Mouse (Mus musculus): ENCODE measurements around the gene Pramel6. TPM values are rescaled to one million over a fixed set of nuclear protein-coding genes. Genes with fewer than 3 reads are reported as not detected.
"Not testable (repeated sequence)": the region's sequence is repeated elsewhere in the genome, so short reads cannot be mapped to it uniquely, and the experiment has no call there.

Pramel6 gene
- polyA plus RNA-seq (2014; fragmentation: Nextera tagmentation; extraction: Ambion mirVana): not detected in 2 replicates

DNA sequence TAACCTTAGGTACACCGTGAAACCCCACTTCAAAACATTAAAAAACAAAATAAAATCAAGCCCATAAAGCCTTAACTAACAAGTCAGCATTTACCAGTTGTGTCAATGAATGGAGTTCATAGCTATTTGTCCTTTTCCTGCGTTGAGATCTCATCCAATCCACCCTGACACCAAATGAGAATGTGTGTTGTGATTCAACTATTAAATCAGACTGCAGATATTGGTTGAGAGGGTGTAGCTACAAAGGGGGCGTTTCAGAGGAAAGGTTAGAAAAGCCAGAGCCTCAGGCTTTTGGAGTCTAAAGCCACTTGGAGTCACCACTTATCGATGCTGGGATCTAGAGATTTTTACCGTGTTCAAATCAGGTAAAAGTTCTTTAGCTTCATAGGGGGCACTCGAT, at the start of gene Pramel6:
Gene Pramel6, plus strand, starts transcription at position 301 of the 400 bp plus-strand sequence.
- ATAC-seq (replicated peaks; ENCODE audit: low FRiP score): no peak
- 91% methylated on average over 6 of the region's 6 CpGs for WGBS

DNA sequence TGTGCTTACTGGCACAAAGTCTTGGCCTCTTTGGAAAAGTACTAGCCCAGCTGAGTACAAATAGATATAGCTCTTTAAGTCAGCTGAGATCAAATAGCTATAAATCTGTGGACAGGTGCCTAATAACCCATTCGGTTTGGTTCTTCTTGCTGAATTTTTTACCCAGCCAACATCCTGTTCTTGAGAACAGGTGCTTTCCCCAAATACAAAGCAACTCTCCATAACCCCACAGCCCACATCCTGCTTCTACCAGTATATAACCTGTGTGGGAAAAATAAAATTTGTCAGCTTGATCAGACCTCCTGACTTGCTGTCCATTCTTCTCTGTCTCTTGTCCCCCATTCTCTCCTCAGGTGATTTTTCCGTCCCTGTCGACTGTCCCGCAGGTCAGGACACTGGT, 44.6 kb upstream of the Pramel6 start:
- H3K4me3 ChIP-seq (ENCODE audit: low read depth, low read length): no peak overlapping the region
- H3K36me3 ChIP-seq (ENCODE audit: control insufficient read depth, insufficient read depth, low read length): no peaks in the 10 kb centered on the region
- no peaks in the 10 kb centered on the region for H3K27me3 ChIP-seq (ENCODE audit: control insufficient read depth, insufficient read depth, low read length)
- no peak overlapping the region for H3K27ac ChIP-seq (ENCODE audit: low read depth, low read length)
- no peak overlapping the region for H3K9ac ChIP-seq (ENCODE audit: low read length)
- no peaks in the 10 kb centered on the region for H3K9me3 ChIP-seq (ENCODE audit: control insufficient read depth, low read length)
- WGBS: 95% methylated on average over 4 of the region's 4 CpGs
- no peak for ATAC-seq (replicated peaks; ENCODE audit: low FRiP score)
- DNase-seq (ENCODE audit: low spot score): no peak
- no peak overlapping the region for H3K4me2 ChIP-seq (ENCODE audit: low read depth, low read length, severe bottlenecking)
- no peaks in the 10 kb centered on the region for H3K4me1 ChIP-seq (replicated peaks; ENCODE audit: control insufficient read depth, insufficient read depth, low read length)

More for the DNA sequence above, at the start of gene Pramel6:
- Histone ChIP-seq H3K4me2 (ENCODE audit: low read depth, low read length, severe bottlenecking) (no peak within 1 kb of the TSS), H3K4me1 (replicated peaks; ENCODE audit: control insufficient read depth, insufficient read depth, low read length) (no peaks in the 10 kb centered on the region), H3K9me3 (ENCODE audit: control insufficient read depth, low read length) (no peaks in the 10 kb centered on the region), H3K9ac (ENCODE audit: low read length) (no peak within 1 kb of the TSS), H3K36me3 (ENCODE audit: control insufficient read depth, insufficient read depth, low read length) (no peaks in the 10 kb centered on the region), H3K27me3 (ENCODE audit: control insufficient read depth, insufficient read depth, low read length) (no peaks in the 10 kb centered on the region), H3K4me3 (ENCODE audit: low read depth, low read length) (no peak within 1 kb of the TSS), H3K27ac (ENCODE audit: low read depth, low read length) (no peak within 1 kb of the TSS)
- DNase-seq (ENCODE audit: low spot score): no peak

GRCm38 (mm10) chr2:87480207-87480606, 26.2 kb upstream of the Pramel6 start:
- Histone ChIP-seq H3K27ac (ENCODE audit: low read depth, low read length) (no peak overlapping the region), H3K36me3 (ENCODE audit: control insufficient read depth, insufficient read depth, low read length) (no peaks in the 10 kb centered on the region), H3K4me2 (ENCODE audit: low read depth, low read length, severe bottlenecking) (no peak overlapping the region), H3K9me3 (ENCODE audit: control insufficient read depth, low read length) (no peaks in the 10 kb centered on the region), H3K27me3 (ENCODE audit: control insufficient read depth, insufficient read depth, low read length) (no peaks in the 10 kb centered on the region), H3K4me1 (replicated peaks; ENCODE audit: control insufficient read depth, insufficient read depth, low read length) (no peaks in the 10 kb centered on the region), H3K4me3 (ENCODE audit: low read depth, low read length) (no peak overlapping the region), H3K9ac (ENCODE audit: low read length) (no peak overlapping the region)
- ATAC-seq (replicated peaks; ENCODE audit: low FRiP score) (no peak), DNase-seq (ENCODE audit: low spot score) (no peak)

DNA sequence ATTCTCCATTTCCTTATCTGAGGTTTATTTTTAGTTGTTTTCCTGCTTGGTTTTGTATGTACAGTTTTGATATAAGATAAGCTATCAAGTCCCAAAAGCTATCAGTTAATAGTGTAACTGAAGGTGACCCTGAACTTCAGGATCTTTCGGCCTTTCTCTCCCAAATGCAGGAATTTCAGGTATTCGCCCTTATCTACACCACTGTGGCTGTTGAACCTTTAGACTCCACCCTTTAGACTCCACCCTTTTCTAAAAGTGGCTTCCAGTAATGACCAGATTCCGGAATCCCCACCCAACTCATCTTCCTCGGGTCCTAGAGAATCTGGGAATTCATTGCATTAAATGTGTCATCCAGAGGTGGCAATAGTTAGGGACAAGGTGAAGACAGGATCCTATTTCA, 25.2 kb upstream of the Pramel6 start:
- Histone ChIP-seq H3K36me3 (ENCODE audit: control insufficient read depth, insufficient read depth, low read length) (no peaks in the 10 kb centered on the region), H3K27me3 (ENCODE audit: control insufficient read depth, insufficient read depth, low read length) (no peaks in the 10 kb centered on the region), H3K4me2 (ENCODE audit: low read depth, low read length, severe bottlenecking) (no peak overlapping the region), H3K9ac (ENCODE audit: low read length) (no peak overlapping the region), H3K27ac (ENCODE audit: low read depth, low read length) (no peak overlapping the region), H3K9me3 (ENCODE audit: control insufficient read depth, low read length) (no peaks in the 10 kb centered on the region), H3K4me3 (ENCODE audit: low read depth, low read length) (no peak overlapping the region), H3K4me1 (replicated peaks; ENCODE audit: control insufficient read depth, insufficient read depth, low read length) (no peaks in the 10 kb centered on the region)
- 80% methylated on average over 4 of the region's 4 CpGs for WGBS
- DNase-seq (ENCODE audit: low spot score) (no peak), ATAC-seq (replicated peaks; ENCODE audit: low FRiP score) (no peak)

DNA sequence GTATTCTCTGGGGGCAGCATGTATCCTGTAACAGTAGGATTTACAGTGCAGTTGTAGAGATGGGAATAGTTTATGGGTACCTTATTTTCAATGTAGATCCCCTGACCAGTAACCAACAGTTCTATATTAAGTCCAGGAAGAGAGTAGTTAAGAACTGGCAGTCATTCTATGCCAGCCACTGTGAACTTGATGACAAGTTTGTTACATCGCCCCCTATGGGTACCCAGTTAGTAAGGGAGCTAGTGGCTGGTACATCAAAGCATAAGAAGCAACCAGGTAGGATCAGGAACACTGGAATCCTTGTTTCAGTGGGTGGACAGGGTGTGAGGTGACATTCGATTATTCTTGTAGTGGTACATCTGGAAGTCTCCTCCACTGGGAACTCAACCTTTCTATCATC, 24.1 kb upstream of the Pramel6 start:
- WGBS: 78% methylated on average over 2 of the region's 2 CpGs
- H3K9me3 ChIP-seq (ENCODE audit: control insufficient read depth, low read length): no peaks in the 10 kb centered on the region
- no peak overlapping the region for H3K4me3 ChIP-seq (ENCODE audit: low read depth, low read length)
- H3K36me3 ChIP-seq (ENCODE audit: control insufficient read depth, insufficient read depth, low read length): no peaks in the 10 kb centered on the region
- H3K9ac ChIP-seq (ENCODE audit: low read length): no peak overlapping the region
- H3K4me2 ChIP-seq (ENCODE audit: low read depth, low read length, severe bottlenecking): no peak overlapping the region
- ATAC-seq (replicated peaks; ENCODE audit: low FRiP score) (no peak), DNase-seq (ENCODE audit: low spot score) (no peak)
- no peaks in the 10 kb centered on the region for H3K27me3 ChIP-seq (ENCODE audit: control insufficient read depth, insufficient read depth, low read length)
- no peaks in the 10 kb centered on the region for H3K4me1 ChIP-seq (replicated peaks; ENCODE audit: control insufficient read depth, insufficient read depth, low read length)
- H3K27ac ChIP-seq (ENCODE audit: low read depth, low read length): no peak overlapping the region

DNA sequence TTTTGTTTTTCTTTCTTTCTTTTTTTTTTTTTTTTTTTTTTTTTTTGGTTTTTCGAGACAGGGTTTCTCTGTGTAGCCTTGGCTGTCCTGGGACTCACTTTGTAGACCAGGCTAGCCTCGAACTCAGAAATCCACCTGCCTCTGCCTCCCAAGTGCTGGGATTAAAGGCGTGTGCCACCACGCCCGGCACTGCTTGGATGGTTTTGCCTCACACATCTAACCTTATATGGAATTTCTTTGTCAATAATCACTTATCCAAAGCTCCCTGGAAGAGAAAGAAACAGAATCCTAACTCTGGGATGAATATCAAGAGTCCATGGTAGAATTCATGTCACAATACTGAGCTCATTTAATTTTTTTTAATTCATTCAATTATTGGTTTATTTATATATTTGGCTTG, 9.4 kb upstream of the Pramel6 start, which contains the start of gene Pramel7:
Gene Pramel7, minus strand, starts transcription at position 101 of the 400 bp plus-strand sequence.
- not testable (repeated sequence) for H3K4me3 ChIP-seq (ENCODE audit: low read depth, low read length); H3K9ac ChIP-seq (ENCODE audit: low read length); H3K36me3 ChIP-seq (ENCODE audit: control insufficient read depth, insufficient read depth, low read length); DNase-seq (ENCODE audit: low spot score); H3K27me3 ChIP-seq (ENCODE audit: control insufficient read depth, insufficient read depth, low read length); ATAC-seq (replicated peaks; ENCODE audit: low FRiP score); H3K27ac ChIP-seq (ENCODE audit: low read depth, low read length); H3K4me2 ChIP-seq (ENCODE audit: low read depth, low read length, severe bottlenecking); H3K9me3 ChIP-seq (ENCODE audit: control insufficient read depth, low read length); H3K4me1 ChIP-seq (replicated peaks; ENCODE audit: control insufficient read depth, insufficient read depth, low read length)
- WGBS: 99% methylated on average over 3 of the region's 5 CpGs

GRCm38 (mm10) chr2:87515046-87515445, 8.7 kb downstream of the Pramel6 start:
- Histone ChIP-seq H3K36me3 (ENCODE audit: control insufficient read depth, insufficient read depth, low read length) (no peaks in the 10 kb centered on the region), H3K9me3 (ENCODE audit: control insufficient read depth, low read length) (no peaks in the 10 kb centered on the region), H3K4me3 (ENCODE audit: low read depth, low read length) (no peak overlapping the region), H3K9ac (ENCODE audit: low read length) (no peak overlapping the region), H3K27ac (ENCODE audit: low read depth, low read length) (no peak overlapping the region), H3K4me2 (ENCODE audit: low read depth, low read length, severe bottlenecking) (no peak overlapping the region), H3K27me3 (ENCODE audit: control insufficient read depth, insufficient read depth, low read length) (no peaks in the 10 kb centered on the region), H3K4me1 (replicated peaks; ENCODE audit: control insufficient read depth, insufficient read depth, low read length) (no peaks in the 10 kb centered on the region)
- 93% methylated on average over 2 of the region's 2 CpGs for WGBS
- no peak for DNase-seq (ENCODE audit: low spot score)
- no peak for ATAC-seq (replicated peaks; ENCODE audit: low FRiP score)

- no peaks in the 10 kb centered on the region for H3K4me1 ChIP-seq (replicated peaks; ENCODE audit: control insufficient read depth, insufficient read depth, low read length)
- no peak overlapping the region for H3K4me3 ChIP-seq (ENCODE audit: low read depth, low read length)
- no peak overlapping the region for H3K27ac ChIP-seq (ENCODE audit: low read depth, low read length)
- no peak overlapping the region for H3K4me2 ChIP-seq (ENCODE audit: low read depth, low read length, severe bottlenecking)
- no peak for DNase-seq (ENCODE audit: low spot score)
- WGBS: 79% methylated on average over 7 of the region's 8 CpGs
- H3K36me3 ChIP-seq (ENCODE audit: control insufficient read depth, insufficient read depth, low read length): no peaks in the 10 kb centered on the region
- no peaks in the 10 kb centered on the region for H3K27me3 ChIP-seq (ENCODE audit: control insufficient read depth, insufficient read depth, low read length)
- ATAC-seq (replicated peaks; ENCODE audit: low FRiP score): no peak
- no peaks in the 10 kb centered on the region for H3K9me3 ChIP-seq (ENCODE audit: control insufficient read depth, low read length)
- H3K9ac ChIP-seq (ENCODE audit: low read length): no peak overlapping the region
Observed at GRCm38 (mm10) chr2:87515457-87516060, 9.2 kb downstream of the Pramel6 start.

DNA sequence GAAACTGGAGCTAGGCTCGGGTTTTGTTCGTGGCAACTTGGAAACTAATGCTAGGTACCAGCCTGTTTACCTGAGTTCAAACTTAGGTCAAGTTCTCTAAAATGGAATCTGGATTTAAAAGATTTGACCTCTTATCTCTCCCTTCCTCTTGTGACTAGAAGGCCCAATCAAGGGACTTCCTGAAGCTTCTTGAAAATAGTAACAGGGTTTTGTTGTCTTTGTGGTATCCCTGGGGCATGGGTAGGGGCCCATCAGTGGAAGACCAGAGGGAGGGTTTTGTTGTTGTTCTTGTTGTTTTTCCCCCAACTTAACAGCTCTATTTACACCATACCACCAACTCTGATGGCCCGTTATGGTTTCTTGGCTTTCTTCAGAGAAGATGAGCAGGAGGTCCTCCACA, 10.2 kb downstream of the Pramel6 start:
- Histone ChIP-seq H3K27ac (ENCODE audit: low read depth, low read length) (no peak overlapping the region), H3K36me3 (ENCODE audit: control insufficient read depth, insufficient read depth, low read length) (no peaks in the 10 kb centered on the region), H3K9me3 (ENCODE audit: control insufficient read depth, low read length) (no peaks in the 10 kb centered on the region), H3K4me1 (replicated peaks; ENCODE audit: control insufficient read depth, insufficient read depth, low read length) (no peaks in the 10 kb centered on the region), H3K9ac (ENCODE audit: low read length) (no peak overlapping the region), H3K27me3 (ENCODE audit: control insufficient read depth, insufficient read depth, low read length) (no peaks in the 10 kb centered on the region), H3K4me3 (ENCODE audit: low read depth, low read length) (no peak overlapping the region), H3K4me2 (ENCODE audit: low read depth, low read length, severe bottlenecking) (no peak overlapping the region)
- ATAC-seq (replicated peaks; ENCODE audit: low FRiP score) (no peak), DNase-seq (ENCODE audit: low spot score) (no peak)
- 92% methylated on average over 3 of the region's 3 CpGs for WGBS

Data from forebrain, embryonic 11.5 days (tissue).